Mouse (Mus musculus) adrenal gland, postnatal 0 days (tissue): ENCODE data around the gene Rab11fip2. TPM values are rescaled to one million over a fixed set of nuclear protein-coding genes. Genes with fewer than 3 reads are reported as not detected.

ENCODE experiments used
- polyA plus RNA-seq: library from polyadenylated mRNA; unstranded; fragments of >200 nt; fragmentation: Nextera tagmentation; extraction: Ambion mirVana; gene quantifications from 2 replicates; pipeline ENCODE4 v1.2.1, GENCODE M21; 2015

Rab11fip2 gene
- polyA plus RNA-seq: 3.5 and 4.1 TPM in 2 replicates

DNA sequence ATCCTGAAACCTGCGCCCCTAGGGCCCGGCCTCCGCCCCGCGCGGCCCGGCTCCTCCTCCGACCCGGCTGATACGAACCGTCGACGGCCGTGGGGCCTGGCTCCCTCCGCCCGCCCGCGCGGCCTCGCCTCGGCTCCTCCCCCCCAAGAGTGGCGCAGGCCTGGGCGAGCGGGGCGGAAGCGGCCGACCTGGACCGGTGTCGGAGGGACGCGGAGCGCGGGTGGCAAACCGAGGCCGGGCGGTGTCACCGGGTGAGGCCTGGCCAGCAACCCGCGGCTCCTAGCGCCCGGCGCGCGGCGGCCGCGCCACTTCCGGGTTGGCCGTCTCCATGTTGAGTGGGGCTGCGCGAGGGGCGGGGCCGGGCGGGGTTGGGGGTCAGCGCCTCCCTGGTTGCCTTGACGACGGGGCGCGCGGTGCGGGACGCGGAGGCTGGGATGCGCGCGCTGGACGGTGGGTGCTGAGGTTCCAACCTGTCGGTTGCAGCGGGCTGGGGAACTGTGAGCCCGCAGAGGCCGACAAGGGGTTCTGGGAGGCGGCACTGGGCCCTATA is at the start of gene Rab11fip2:
Gene Rab11fip2 (minus strand): TSS at position 333 of the 550 bp plus-strand sequence.

